Mouse (Mus musculus) hindbrain, embryonic 11.5 days (tissue): ENCODE data around the gene Wwc2. TPM values are rescaled to one million over a fixed set of nuclear protein-coding genes. Genes with fewer than 3 reads are reported as not detected.

ENCODE experiments used
- ATAC-seq: fragments of 200-750 bp; cut with Nextera tagmentation; 2 replicates; pipeline ENCODE4 v1.8.0; 2017; ENCODE audit warnings: mild to moderate bottlenecking, moderate TSS enrichment, moderate library complexity; ENCODE audit not compliant: low FRiP score
- DNase-seq: peaks from one replicate; pipeline ENCODE4 v3.0.0-alpha.2; 2015; ENCODE audit warnings: low spot score
- H3K27ac ChIP-seq: fragments of 300-500 bp; sonication (generic); 2 replicates; pipeline ENCODE4 v1.5.1; 2014; ENCODE audit warnings: mild to moderate bottlenecking, low read depth, low read length
- H3K27me3 ChIP-seq: fragments of 300-500 bp; sonication (generic); 2 replicates; pipeline ENCODE4 v1.6.1; 2014; ENCODE audit warnings: mild to moderate bottlenecking, low read length, moderate library complexity, mixed read lengths; ENCODE audit not compliant: control insufficient read depth, insufficient read depth
- H3K36me3 ChIP-seq: fragments of 300-500 bp; sonication (generic); 2 replicates; pipeline ENCODE4 v1.6.1; 2014; ENCODE audit warnings: mild to moderate bottlenecking, low read length, moderate library complexity, mixed read lengths; ENCODE audit not compliant: control insufficient read depth, insufficient read depth
- H3K4me1 ChIP-seq: fragments of 300-500 bp; sonication (generic); replicated peaks from 2 replicates; pipeline ENCODE4 v1.6.1; 2014; ENCODE audit warnings: low read length, mixed read lengths; ENCODE audit not compliant: control insufficient read depth, insufficient read depth
- H3K4me2 ChIP-seq: fragments of 300-500 bp; sonication (generic); replicated peaks from 2 replicates; pipeline ENCODE4 v1.6.1; 2014; ENCODE audit warnings: mild to moderate bottlenecking, low read depth, low read length
- H3K4me3 ChIP-seq: fragments of 300-500 bp; sonication (generic); 2 replicates; pipeline ENCODE4 v1.5.1; 2014; ENCODE audit warnings: low read depth, low read length
- H3K9ac ChIP-seq: fragments of 300-500 bp; sonication (generic); 2 replicates; pipeline ENCODE4 v1.6.1; 2014; ENCODE audit warnings: low read depth, low read length
- H3K9me3 ChIP-seq: fragments of 300-500 bp; sonication (generic); 2 replicates; pipeline ENCODE4 v1.6.1; 2016; ENCODE audit warnings: low read length; ENCODE audit not compliant: control insufficient read depth
- WGBS: fragments of 180-500 bp; shearing (Covaris S2); extraction: QIAGEN DNeasy Blood & Tissue Kit; methylation state at CpG from one replicate; pipeline ENCODE4 v1.1.7; 2014; 5-methylcytosine and 5-hydroxymethylcytosine counted together
- polyA plus RNA-seq: library from polyadenylated mRNA; unstranded; fragments of >200 nt; fragmentation: Nextera tagmentation; extraction: Ambion mirVana; gene quantifications from 2 replicates; pipeline ENCODE4 v1.2.1, GENCODE M21; 2014

Gene Wwc2
- polyA plus RNA-seq, 1 experiment from 2014 or later: 10.0 TPM

- H3K27ac ChIP-seq: no peak overlapping the region
- no peak overlapping the region for H3K9ac ChIP-seq
- DNase-seq (peak; percentile 21), ATAC-seq (no peak)
- H3K36me3 ChIP-seq: no peaks in the 10 kb centered on the region
- WGBS: 76% methylated on average over 5 of the region's 5 CpGs
- H3K4me2 ChIP-seq: no peak overlapping the region
- H3K27me3 ChIP-seq: no peaks in the 10 kb centered on the region
- no peak overlapping the region for H3K4me3 ChIP-seq
- no peaks in the 10 kb centered on the region for H3K9me3 ChIP-seq
- H3K4me1 ChIP-seq: no peaks in the 10 kb centered on the region
Observed at GRCm38 (mm10) chr8:47941028-47941427, 49.7 kb downstream of the Wwc2 start.

DNA sequence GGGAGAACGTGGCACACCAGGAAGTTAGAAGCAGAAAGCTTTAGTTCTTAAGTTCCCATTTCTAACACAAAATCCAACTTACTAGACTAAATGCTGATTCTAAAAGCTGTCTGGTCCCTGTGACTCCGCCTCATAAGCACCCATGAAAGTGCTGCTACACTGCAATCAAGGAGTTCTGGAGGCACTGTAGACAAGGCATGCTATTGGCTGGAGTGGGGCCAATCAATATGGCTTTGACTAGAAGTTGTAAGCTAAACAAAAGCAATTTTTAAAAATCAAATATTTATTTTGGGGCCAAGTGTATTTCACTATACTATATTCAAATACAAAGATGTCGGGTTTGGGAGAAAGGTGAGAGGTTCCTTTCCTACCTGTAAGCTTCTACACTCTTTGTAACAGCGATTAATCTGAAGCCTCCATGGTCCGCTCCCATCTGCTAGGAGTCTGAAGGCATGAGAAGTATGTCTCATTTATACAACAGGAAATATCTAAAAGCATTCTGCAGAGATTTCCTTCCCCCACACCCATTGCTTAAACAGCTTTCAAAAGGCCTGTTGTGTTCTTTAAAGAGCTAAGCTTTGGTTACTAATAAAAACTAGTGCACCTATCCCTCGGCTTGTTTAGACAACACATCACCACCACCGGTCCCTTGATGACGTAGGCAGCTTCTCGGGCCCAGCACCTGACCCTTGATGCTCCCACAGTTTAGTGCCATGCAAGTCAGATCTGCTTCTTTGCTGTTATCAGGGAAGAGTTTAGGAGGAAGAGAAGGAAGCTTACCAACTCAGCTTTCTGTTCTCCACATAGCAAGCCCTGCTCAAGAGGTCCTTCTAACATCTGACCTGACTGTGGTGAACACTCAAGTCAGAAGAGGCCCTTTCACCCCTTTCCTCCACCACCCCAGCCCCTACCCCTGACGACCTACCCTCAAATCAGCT, 50.5 kb downstream of the Wwc2 start:
- H3K27me3 ChIP-seq: no peaks in the 10 kb centered on the region
- H3K4me2 ChIP-seq: no peak overlapping the region
- no peak overlapping the region for H3K27ac ChIP-seq
- H3K4me1 ChIP-seq: no peaks in the 10 kb centered on the region
- H3K9me3 ChIP-seq: no peaks in the 10 kb centered on the region
- H3K9ac ChIP-seq: no peak overlapping the region
- WGBS: 85% methylated on average over 10 of the region's 10 CpGs
- DNase-seq: no peak
- ATAC-seq: no peak
- H3K36me3 ChIP-seq: no peaks in the 10 kb centered on the region
- H3K4me3 ChIP-seq: no peak overlapping the region

DNA sequence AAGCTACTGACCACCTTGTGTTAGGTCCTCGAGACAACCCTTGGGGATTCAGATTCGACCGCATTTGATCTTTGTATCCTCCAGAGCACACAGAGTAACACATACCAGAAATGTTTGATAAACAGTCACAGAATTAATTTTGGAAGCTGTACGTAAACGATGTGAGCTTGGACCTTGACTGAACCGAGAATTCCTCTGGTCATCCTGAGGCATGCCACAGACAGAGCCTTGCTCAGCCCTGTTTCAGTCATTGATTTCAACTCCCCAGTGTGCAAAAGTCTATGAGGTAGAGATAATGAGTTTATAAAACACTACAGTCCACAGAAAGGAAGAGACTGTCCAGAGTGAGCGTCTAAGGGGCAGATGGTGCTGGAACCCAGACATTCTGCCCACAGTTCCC, 51.5 kb downstream of the Wwc2 start:
- Histone ChIP-seq H3K27ac (no peak overlapping the region), H3K4me3 (no peak overlapping the region), H3K9ac (no peak overlapping the region), H3K36me3 (no peaks in the 10 kb centered on the region), H3K4me2 (no peak overlapping the region), H3K9me3 (no peaks in the 10 kb centered on the region), H3K27me3 (no peaks in the 10 kb centered on the region), H3K4me1 (no peaks in the 10 kb centered on the region)
- WGBS: 91% methylated on average over 7 of the region's 7 CpGs
- ATAC-seq (no peak), DNase-seq (no peak)

- H3K9ac ChIP-seq: no peak overlapping the region
- H3K27ac ChIP-seq: no peak overlapping the region
- H3K27me3 ChIP-seq: no peaks in the 10 kb centered on the region
- H3K4me2 ChIP-seq: no peak overlapping the region
- WGBS: 75% methylated on average over 9 of the region's 9 CpGs
- peaks cover 3% of the 10 kb centered on the region for H3K4me1 ChIP-seq
- no peak overlapping the region for H3K4me3 ChIP-seq
- DNase-seq (no peak), ATAC-seq (no peak)
- H3K9me3 ChIP-seq: no peaks in the 10 kb centered on the region
- H3K36me3 ChIP-seq: no peaks in the 10 kb centered on the region
Observed at GRCm38 (mm10) chr8:47936386-47936785, 54.3 kb downstream of the Wwc2 start.

DNA sequence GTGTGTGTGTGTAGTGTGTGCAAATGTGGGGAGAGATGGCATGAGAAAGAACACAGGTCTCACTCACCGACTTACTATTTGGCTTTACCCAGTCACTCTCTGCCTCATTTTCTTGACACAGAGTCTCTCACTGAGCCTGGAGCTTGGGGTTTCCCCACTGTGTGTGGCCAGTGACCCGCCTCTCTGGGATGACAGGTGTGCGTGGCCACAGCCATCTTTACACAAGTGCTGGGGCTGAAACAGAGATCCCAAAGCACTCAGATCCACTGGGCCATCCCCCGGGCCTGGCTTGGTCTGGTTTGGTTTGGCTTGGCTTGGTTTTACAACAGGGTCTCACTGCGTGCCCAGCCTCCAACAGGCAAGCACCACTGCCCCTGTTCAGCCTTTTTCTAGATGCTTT, 55.3 kb downstream of the Wwc2 start:
- Histone ChIP-seq H3K4me1 (peaks cover 3% of the 10 kb centered on the region), H3K9ac (no peak overlapping the region), H3K9me3 (no peaks in the 10 kb centered on the region), H3K4me3 (no peak overlapping the region), H3K4me2 (no peak overlapping the region), H3K27ac (no peak overlapping the region), H3K27me3 (no peaks in the 10 kb centered on the region), H3K36me3 (no peaks in the 10 kb centered on the region)
- DNase-seq: no peak
- ATAC-seq: no peak
- 92% methylated on average over 5 of the region's 5 CpGs for WGBS

DNA sequence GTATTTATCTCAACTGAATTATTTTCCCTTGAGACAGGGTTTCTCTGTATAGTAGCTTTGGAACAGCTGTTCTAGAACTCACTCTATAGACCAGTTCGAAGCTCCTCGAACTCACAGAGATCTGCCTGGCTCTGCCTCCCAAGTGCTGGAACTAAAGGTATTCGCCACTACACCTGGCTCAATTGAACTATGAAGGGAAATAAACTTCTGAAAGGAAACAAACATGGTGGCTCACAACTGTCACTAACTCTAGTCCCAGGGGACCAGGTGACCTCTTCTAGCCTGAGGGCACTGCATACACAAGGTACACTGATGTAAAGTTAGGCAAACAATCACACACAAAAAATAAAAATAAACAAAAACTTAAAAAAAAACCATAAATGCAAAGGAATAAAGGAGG, 57.6 kb downstream of the Wwc2 start:
- no peaks in the 10 kb centered on the region for H3K27me3 ChIP-seq
- ATAC-seq: no peak
- DNase-seq: no peak
- H3K9me3 ChIP-seq: no peaks in the 10 kb centered on the region
- no peaks in the 10 kb centered on the region for H3K36me3 ChIP-seq
- H3K27ac ChIP-seq: no peak overlapping the region
- H3K9ac ChIP-seq: no peak overlapping the region
- H3K4me2 ChIP-seq: no peak overlapping the region
- 96% methylated on average over 3 of the region's 3 CpGs for WGBS
- H3K4me1 ChIP-seq: peaks cover 3% of the 10 kb centered on the region
- H3K4me3 ChIP-seq: no peak overlapping the region

- Histone ChIP-seq H3K27me3 (no peaks in the 10 kb centered on the region), H3K9ac (0 out of 2 replicates have a peak overlapping the region, but pooled peaks have one; percentile 15), H3K27ac (peak overlapping the region; percentile 6; the same call in 1 of the 2 replicates), H3K36me3 (no peaks in the 10 kb centered on the region), H3K9me3 (no peaks in the 10 kb centered on the region), H3K4me2 (no peak overlapping the region; the same call in 1 of the 2 replicates), H3K4me1 (peaks cover 3% of the 10 kb centered on the region), H3K4me3 (no peak overlapping the region)
- ATAC-seq: peak; percentile 86
- 32% methylated on average over 16 of the region's 16 CpGs for WGBS
- peak; percentile 45 for DNase-seq
Observed at GRCm38 (mm10) chr8:47932028-47932790, 58.5 kb downstream of the Wwc2 start.

- Histone ChIP-seq H3K9me3 (no peaks in the 10 kb centered on the region), H3K4me2 (no peak overlapping the region), H3K27ac (0 out of 2 replicates have a peak overlapping the region, but pooled peaks have one; percentile 13), H3K4me1 (peaks cover 3% of the 10 kb centered on the region), H3K4me3 (no peak overlapping the region), H3K27me3 (no peaks in the 10 kb centered on the region), H3K9ac (no peak overlapping the region), H3K36me3 (no peaks in the 10 kb centered on the region)
- no peak for DNase-seq
- WGBS: 82% methylated on average over 7 of the region's 7 CpGs
- no peak for ATAC-seq
Observed at GRCm38 (mm10) chr8:47931371-47931770, 59.4 kb downstream of the Wwc2 start.
